Mouse (Mus musculus) bone marrow, adult 2 months (tissue): ENCODE data around the gene Pde7b.

ENCODE experiments used
- CTCF ChIP-seq: fragments of 200-500 bp; IDR thresholded peaks from 2 replicates; pipeline ENCODE4 v1.5.1; 2011; ENCODE audit warnings: low read length, control low read depth; ENCODE audit not compliant: control insufficient read depth, insufficient read depth
- POLR2A ChIP-seq: fragments of 200-500 bp; IDR thresholded peaks from 2 replicates; pipeline ENCODE4 v1.6.1; 2011; ENCODE audit warnings: low read depth, mild to moderate bottlenecking, control low read depth, low read length, borderline replicate concordance; ENCODE audit not compliant: control insufficient read depth

DNA sequence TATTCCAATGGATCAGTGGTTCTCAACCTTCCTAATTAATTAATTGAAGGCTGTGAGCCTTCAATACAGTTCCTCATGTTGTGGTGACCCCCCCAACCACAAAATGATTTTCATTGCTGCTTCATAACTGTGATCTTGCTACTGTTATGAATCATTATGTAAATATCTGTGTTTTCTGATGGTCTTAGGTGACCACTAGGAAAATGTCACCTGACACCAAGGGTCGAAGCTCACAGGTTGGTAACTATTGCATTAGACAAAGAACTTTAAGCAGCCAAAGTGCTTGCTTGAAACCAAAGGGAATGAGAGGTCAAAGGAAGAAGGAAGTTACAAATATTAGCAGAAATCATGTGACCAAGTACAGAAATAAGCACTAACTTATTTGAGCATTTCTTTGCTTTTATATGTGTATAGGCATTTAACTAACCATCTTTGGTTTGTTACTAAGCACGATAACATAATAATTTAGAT lies 45.6 kb upstream of the Pde7b start:
- TF ChIP-seq POLR2A (no peak), CTCF (no peak)
